Mouse (Mus musculus): ENCODE results near the gene Pdzd2. TPM values are rescaled to one million over a fixed set of nuclear protein-coding genes. Genes with fewer than 3 reads are reported as not detected.

Gene Pdzd2
- polyA plus RNA-seq, 1 experiment from 2014 or later: 14.3 TPM

GRCm38 (mm10) chr15:12438691-12439090 is 301.0 kb downstream of the Pdzd2 start:
- Histone ChIP-seq H3K27ac (no peak overlapping the region), H3K4me1 (replicated peaks) (peaks cover 10% of the 10 kb centered on the region), H3K4me3 (replicated peaks) (no peak overlapping the region), H3K4me2 (replicated peaks) (no peak overlapping the region), H3K36me3 (no peaks in the 10 kb centered on the region), H3K9ac (no peak overlapping the region), H3K27me3 (replicated peaks) (no peaks in the 10 kb centered on the region), H3K9me3 (no peaks in the 10 kb centered on the region)
- no peak for ATAC-seq
- 64% methylated on average over 6 of the region's 6 CpGs for WGBS

- 88% methylated on average over 11 of the region's 11 CpGs for WGBS
- no peak for ATAC-seq
- H3K27ac ChIP-seq: no peak overlapping the region
Measured at GRCm38 (mm10) chr15:12438081-12438480, 301.6 kb downstream of the Pdzd2 start.

GRCm38 (mm10) chr15:12435910-12436309 is 303.8 kb downstream of the Pdzd2 start:
- no peak overlapping the region for H3K4me3 ChIP-seq (replicated peaks)
- H3K4me1 ChIP-seq (replicated peaks): peaks cover 14% of the 10 kb centered on the region
- no peaks in the 10 kb centered on the region for H3K27me3 ChIP-seq (replicated peaks)
- no peak for ATAC-seq
- H3K27ac ChIP-seq: no peak overlapping the region
- H3K9me3 ChIP-seq: no peaks in the 10 kb centered on the region
- H3K9ac ChIP-seq: no peak overlapping the region
- WGBS: 78% methylated on average over 8 of the region's 8 CpGs
- no peak overlapping the region for H3K4me2 ChIP-seq (replicated peaks)
- no peaks in the 10 kb centered on the region for H3K36me3 ChIP-seq

More at GRCm38 (mm10) chr15:12438081-12438480, 301.6 kb downstream of the Pdzd2 start:
- H3K9ac ChIP-seq: no peak overlapping the region
- peaks cover 10% of the 10 kb centered on the region for H3K4me1 ChIP-seq (replicated peaks)
- no peaks in the 10 kb centered on the region for H3K27me3 ChIP-seq (replicated peaks)
- no peak overlapping the region for H3K4me2 ChIP-seq (replicated peaks)
- H3K9me3 ChIP-seq: no peaks in the 10 kb centered on the region
- H3K36me3 ChIP-seq: no peaks in the 10 kb centered on the region
- H3K4me3 ChIP-seq (replicated peaks): no peak overlapping the region

GRCm38 (mm10) chr15:12433893-12434599 is 305.7 kb downstream of the Pdzd2 start:
- Histone ChIP-seq H3K27me3 (replicated peaks) (no peaks in the 10 kb centered on the region), H3K36me3 (no peaks in the 10 kb centered on the region), H3K4me1 (replicated peaks) (peaks cover 10% of the 10 kb centered on the region), H3K4me2 (replicated peaks) (no peak overlapping the region), H3K4me3 (replicated peaks) (no peak overlapping the region), H3K9me3 (no peaks in the 10 kb centered on the region), H3K27ac (no peak overlapping the region), H3K9ac (no peak overlapping the region)
- 0 out of 2 replicates have a peak, but pooled peaks have one; percentile 17 for ATAC-seq
- WGBS: 24% methylated on average over 19 of the region's 19 CpGs

- Histone ChIP-seq H3K27ac (no peak overlapping the region), H3K4me1 (replicated peaks) (peaks cover 10% of the 10 kb centered on the region), H3K4me2 (replicated peaks) (no peak overlapping the region), H3K36me3 (no peaks in the 10 kb centered on the region), H3K27me3 (replicated peaks) (no peaks in the 10 kb centered on the region), H3K4me3 (replicated peaks) (no peak overlapping the region), H3K9me3 (no peaks in the 10 kb centered on the region), H3K9ac (no peak overlapping the region)
- ATAC-seq: no peak
Measured at GRCm38 (mm10) chr15:12432879-12433278, 306.8 kb downstream of the Pdzd2 start.

DNA sequence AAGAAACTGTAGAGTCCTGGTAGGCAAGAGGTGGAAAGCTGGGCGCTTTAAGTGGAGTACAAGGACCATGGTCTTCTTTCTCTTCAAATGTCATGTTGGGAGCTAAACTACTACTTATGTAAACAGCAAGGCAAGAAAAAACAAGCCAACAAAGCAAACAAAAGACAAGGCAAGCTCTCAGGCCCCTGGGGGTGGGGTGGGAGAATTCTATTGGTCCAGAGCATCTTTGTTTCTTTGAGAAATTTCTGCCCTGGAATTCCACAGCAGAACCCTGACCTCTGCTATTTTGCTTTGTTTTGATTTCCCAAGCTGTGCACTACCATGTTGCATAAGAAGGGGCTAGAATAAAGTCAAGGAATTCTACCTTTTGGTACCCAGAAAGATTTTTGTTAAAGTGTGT is 307.4 kb downstream of the Pdzd2 start:
- H3K36me3 ChIP-seq: no peaks in the 10 kb centered on the region
- WGBS: 100% methylated on average over 1 of the region's 1 CpGs
- no peak overlapping the region for H3K9ac ChIP-seq
- ATAC-seq: no peak
- no peaks in the 10 kb centered on the region for H3K9me3 ChIP-seq
- peaks cover 10% of the 10 kb centered on the region for H3K4me1 ChIP-seq (replicated peaks)
- no peak overlapping the region for H3K4me2 ChIP-seq (replicated peaks)
- no peak overlapping the region for H3K4me3 ChIP-seq (replicated peaks)
- no peaks in the 10 kb centered on the region for H3K27me3 ChIP-seq (replicated peaks)
- H3K27ac ChIP-seq: no peak overlapping the region

DNA sequence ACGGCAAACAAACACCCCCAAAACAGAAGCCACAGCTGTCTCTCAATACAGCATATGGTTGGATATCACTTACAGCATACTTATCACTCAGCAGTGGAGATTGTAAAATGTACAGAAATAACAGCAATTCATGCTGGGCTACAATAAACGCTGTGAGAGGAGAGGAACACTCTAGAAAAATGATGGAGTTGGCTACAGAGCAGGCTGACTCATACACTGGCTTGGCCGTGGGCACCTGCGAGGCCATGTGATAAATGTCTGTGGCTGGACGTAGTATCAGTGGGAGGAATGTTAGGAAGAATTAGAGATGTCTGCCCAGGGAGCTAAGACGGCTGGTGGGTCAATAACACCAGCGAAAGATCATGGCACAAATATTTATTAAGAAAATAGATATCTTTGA is 308.0 kb downstream of the Pdzd2 start:
- Histone ChIP-seq H3K4me2 (replicated peaks) (no peak overlapping the region), H3K27me3 (replicated peaks) (no peaks in the 10 kb centered on the region), H3K27ac (no peak overlapping the region), H3K4me3 (replicated peaks) (no peak overlapping the region), H3K9ac (no peak overlapping the region), H3K4me1 (replicated peaks) (peaks cover 10% of the 10 kb centered on the region), H3K9me3 (no peaks in the 10 kb centered on the region), H3K36me3 (no peaks in the 10 kb centered on the region)
- peak; percentile 41 for ATAC-seq
- WGBS: 42% methylated on average over 7 of the region's 7 CpGs

DNA sequence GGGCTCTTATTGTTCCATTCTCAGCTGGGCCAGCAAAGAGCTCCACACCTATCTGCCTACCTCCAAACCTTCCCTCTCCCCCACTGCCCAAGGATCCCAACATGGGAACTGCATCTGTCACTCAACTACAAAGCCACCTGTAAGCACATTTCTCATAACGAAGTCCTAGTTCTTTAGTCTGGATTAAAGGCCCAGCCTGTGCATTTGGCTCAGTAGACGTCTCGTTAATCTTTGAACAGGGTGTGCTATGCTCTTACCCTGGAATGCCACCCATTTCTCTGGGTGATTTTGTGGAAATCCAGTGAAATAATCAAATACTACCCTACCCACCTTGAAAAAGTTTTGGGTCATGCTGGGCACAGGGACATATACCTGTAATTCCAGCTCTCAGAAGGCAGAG is 308.5 kb downstream of the Pdzd2 start:
- H3K27me3 ChIP-seq (replicated peaks): no peaks in the 10 kb centered on the region
- H3K9ac ChIP-seq: no peak overlapping the region
- H3K4me2 ChIP-seq (replicated peaks): no peak overlapping the region
- no peak for ATAC-seq
- H3K9me3 ChIP-seq: no peaks in the 10 kb centered on the region
- WGBS: 82% methylated on average over 3 of the region's 3 CpGs
- H3K27ac ChIP-seq: no peak overlapping the region
- no peaks in the 10 kb centered on the region for H3K36me3 ChIP-seq
- no peak overlapping the region for H3K4me3 ChIP-seq (replicated peaks)
- peaks cover 10% of the 10 kb centered on the region for H3K4me1 ChIP-seq (replicated peaks)

DNA sequence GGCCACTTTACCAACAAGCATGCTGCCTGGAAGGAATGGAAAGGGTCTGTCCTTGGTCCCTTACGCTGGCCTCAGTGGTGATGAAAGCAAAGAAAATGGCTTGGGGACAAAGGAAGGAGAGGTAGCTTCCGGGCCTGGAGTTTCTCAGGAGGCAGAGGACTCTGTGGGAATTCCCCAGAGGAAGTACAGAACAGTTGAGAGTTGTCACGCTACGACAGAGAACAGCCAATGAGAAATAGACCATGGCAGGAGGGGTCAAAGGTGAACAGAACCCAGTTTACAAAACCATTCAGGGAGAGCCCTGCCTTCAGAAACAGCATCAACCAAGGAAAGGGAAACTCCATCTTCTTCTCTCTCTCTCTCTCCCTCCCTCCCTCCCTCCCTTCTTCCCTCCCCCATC is 309.1 kb downstream of the Pdzd2 start:
- Histone ChIP-seq H3K4me2 (replicated peaks) (no peak overlapping the region), H3K4me3 (replicated peaks) (no peak overlapping the region), H3K9ac (no peak overlapping the region), H3K9me3 (no peaks in the 10 kb centered on the region), H3K27me3 (replicated peaks) (no peaks in the 10 kb centered on the region), H3K36me3 (no peaks in the 10 kb centered on the region), H3K4me1 (replicated peaks) (peaks cover 10% of the 10 kb centered on the region), H3K27ac (no peak overlapping the region)
- WGBS: 35% methylated on average over 4 of the region's 4 CpGs
- ATAC-seq: no peak

DNA sequence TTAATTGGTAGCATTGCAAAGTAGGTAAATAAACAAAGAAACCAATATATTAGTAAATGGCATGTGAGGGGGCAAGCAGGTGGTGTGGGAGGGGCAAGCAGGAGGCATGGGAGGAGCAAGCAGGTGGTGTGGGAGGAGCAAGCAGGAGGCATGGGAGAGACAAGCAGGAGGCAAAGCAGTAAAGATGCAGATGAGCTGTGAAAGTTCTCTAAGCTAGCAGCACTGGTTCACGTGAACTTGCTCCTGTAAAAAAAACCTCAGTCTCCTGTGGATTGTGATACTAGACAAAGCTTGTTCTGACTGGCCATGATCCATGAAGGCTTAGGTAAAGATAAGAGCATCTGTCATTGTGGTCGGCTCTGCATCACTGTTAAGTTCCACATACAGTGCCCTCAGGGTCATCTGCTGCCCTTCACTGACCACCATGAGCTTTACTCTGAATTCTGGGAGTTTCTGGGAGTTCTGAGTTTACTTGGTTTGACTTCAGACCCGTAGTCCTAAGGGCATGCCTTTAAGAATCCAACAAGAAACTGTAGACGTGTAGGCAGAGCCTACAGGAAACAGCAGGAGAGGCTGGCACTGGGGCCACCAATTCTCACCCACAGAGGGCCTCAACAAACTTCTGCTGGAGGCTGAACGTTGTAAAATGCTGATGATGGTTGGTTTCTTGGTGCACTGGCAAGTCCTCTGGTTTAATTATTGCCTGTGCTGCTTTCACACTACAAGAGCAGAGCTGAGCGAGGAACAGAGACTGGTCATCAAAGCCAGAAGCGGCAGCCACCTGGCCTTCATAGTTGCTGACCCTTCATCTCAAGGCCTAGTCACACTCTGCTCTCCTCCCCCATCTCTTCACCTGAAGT is 309.9 kb downstream of the Pdzd2 start:
- H3K9ac ChIP-seq: no peak overlapping the region
- H3K4me2 ChIP-seq (replicated peaks): no peak overlapping the region
- H3K36me3 ChIP-seq: no peaks in the 10 kb centered on the region
- WGBS: 57% methylated on average over 7 of the region's 7 CpGs
- H3K9me3 ChIP-seq: no peaks in the 10 kb centered on the region
- 0 out of 2 replicates have a peak overlapping the region, but pooled peaks have one; percentile 45 for H3K27ac ChIP-seq
- H3K4me3 ChIP-seq (replicated peaks): no peak overlapping the region
- no peaks in the 10 kb centered on the region for H3K27me3 ChIP-seq (replicated peaks)
- ATAC-seq: no peak
- H3K4me1 ChIP-seq (replicated peaks): peaks cover 13% of the 10 kb centered on the region

DNA sequence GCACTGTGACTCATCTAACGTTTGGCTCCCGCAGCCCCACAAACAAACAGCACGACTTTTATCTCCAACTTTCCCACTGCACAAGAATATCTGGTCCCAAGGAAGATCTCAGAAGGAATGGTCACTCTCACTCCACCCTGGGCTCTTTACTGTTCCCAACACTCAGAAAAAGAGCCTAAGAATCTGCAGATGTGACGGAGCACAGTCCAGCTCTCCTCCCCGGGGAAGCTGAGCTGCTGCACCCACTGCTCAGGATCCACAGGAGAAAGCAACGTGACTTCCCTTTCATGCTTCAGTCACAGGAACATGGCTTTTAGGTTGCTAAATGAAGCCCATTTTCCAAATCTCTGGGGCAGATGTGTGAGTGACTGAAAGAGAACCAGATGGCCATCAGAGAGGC is 311.9 kb downstream of the Pdzd2 start:
- 77% methylated on average over 6 of the region's 6 CpGs for WGBS
- no peak for ATAC-seq
- no peak overlapping the region for H3K4me2 ChIP-seq (replicated peaks)
- H3K9ac ChIP-seq: no peak overlapping the region
- no peaks in the 10 kb centered on the region for H3K27me3 ChIP-seq (replicated peaks)
- H3K36me3 ChIP-seq: no peaks in the 10 kb centered on the region
- no peak overlapping the region for H3K27ac ChIP-seq
- no peaks in the 10 kb centered on the region for H3K9me3 ChIP-seq
- no peak overlapping the region for H3K4me3 ChIP-seq (replicated peaks)
- peaks cover 8% of the 10 kb centered on the region for H3K4me1 ChIP-seq (replicated peaks)

DNA sequence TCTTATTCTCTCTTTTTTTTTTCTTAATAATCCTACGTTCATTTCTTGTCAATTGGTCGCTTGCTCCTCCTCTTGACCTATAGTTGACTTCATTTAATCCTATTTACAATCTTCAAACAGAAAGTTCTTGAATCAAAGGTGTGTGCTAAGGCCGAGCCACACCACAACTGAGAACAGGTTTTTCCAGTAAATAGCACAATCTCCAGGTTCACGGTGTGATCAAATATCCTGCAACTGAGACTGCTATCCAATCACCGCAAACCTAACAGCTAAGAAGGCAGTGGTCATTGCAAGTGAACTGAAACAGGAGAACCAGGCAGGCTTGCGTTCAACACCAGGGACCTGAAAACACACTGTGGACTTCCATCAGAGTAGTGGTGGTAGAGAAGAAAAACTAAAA is 313.4 kb downstream of the Pdzd2 start:
- Histone ChIP-seq H3K36me3 (no peaks in the 10 kb centered on the region), H3K27me3 (replicated peaks) (no peaks in the 10 kb centered on the region), H3K4me2 (replicated peaks) (no peak overlapping the region), H3K4me1 (replicated peaks) (peaks cover 6% of the 10 kb centered on the region), H3K9ac (no peak overlapping the region), H3K4me3 (replicated peaks) (no peak overlapping the region), H3K27ac (no peak overlapping the region), H3K9me3 (no peaks in the 10 kb centered on the region)
- peak; percentile 81 for ATAC-seq
- WGBS: 61% methylated on average over 6 of the region's 6 CpGs
